Mouse (Mus musculus): ENCODE data around the gene Prtn3. TPM values are rescaled to one million over a fixed set of nuclear protein-coding genes. Genes with fewer than 3 reads are reported as not detected.

Gene Prtn3
- total and polyA plus RNA-seq, 2 experiments from 2014 or later: 0.74 TPM; not detected in 1

GRCm38 (mm10) chr10:79872862-79873261, 1.4 kb upstream of the Prtn3 start:
- no peak for TF ChIP-seq CTCF (IDR thresholded peaks at IDR 0.05; ENCODE audit: low read depth)
- TF ChIP-seq EP300 (IDR thresholded peaks at IDR 0.05; ENCODE audit: low read depth): no peak
- Histone ChIP-seq H3K27me3 (ENCODE audit: control insufficient read depth, insufficient read depth, low read length) (peaks cover 7% of the 10 kb centered on the region; the same call in 1 of the 2 replicates), H3K4me3 (ENCODE audit: low read depth, low read length) (no peak overlapping the region), H3K27ac (ENCODE audit: low read depth) (no peak overlapping the region), H3K36me3 (replicated peaks; ENCODE audit: control insufficient read depth, insufficient read depth, low read length) (no peaks in the 10 kb centered on the region), H3K4me2 (ENCODE audit: low read depth, low read length) (no peak overlapping the region), H3K9ac (replicated peaks; ENCODE audit: low read depth, low read length) (no peak overlapping the region), H3K4me1 (ENCODE audit: control insufficient read depth, insufficient read depth) (no peaks in the 10 kb centered on the region), H3K9me3 (replicated peaks; ENCODE audit: control insufficient read depth, low read length) (no peaks in the 10 kb centered on the region)
- ATAC-seq (ENCODE audit: insufficient read depth, low read depth) (no peak), DNase-seq (ENCODE audit: low spot score) (no peak)
- WGBS: 53% methylated on average over 3 of the region's 3 CpGs

GRCm38 (mm10) chr10:79873313-79873712, 963 bp upstream of the Prtn3 start:
- H3K27ac ChIP-seq (ENCODE audit: low read depth): no peak overlapping the region
- H3K36me3 ChIP-seq (replicated peaks; ENCODE audit: control insufficient read depth, insufficient read depth, low read length): no peaks in the 10 kb centered on the region
- no peak overlapping the region for H3K4me2 ChIP-seq (ENCODE audit: low read depth, low read length)
- H3K4me1 ChIP-seq (ENCODE audit: control insufficient read depth, insufficient read depth): no peaks in the 10 kb centered on the region
- ATAC-seq (ENCODE audit: insufficient read depth, low read depth): no peak
- H3K4me3 ChIP-seq (ENCODE audit: low read depth, low read length): no peak overlapping the region
- H3K9me3 ChIP-seq (replicated peaks; ENCODE audit: control insufficient read depth, low read length): no peaks in the 10 kb centered on the region
- DNase-seq (ENCODE audit: low spot score): no peak
- H3K27me3 ChIP-seq (ENCODE audit: control insufficient read depth, insufficient read depth, low read length): peaks cover 7% of the 10 kb centered on the region; the same call in 1 of the 2 replicates
- no peak overlapping the region for H3K9ac ChIP-seq (replicated peaks; ENCODE audit: low read depth, low read length)
- WGBS: 10% methylated on average over 6 of the region's 6 CpGs
- TF ChIP-seq CTCF (IDR thresholded peaks at IDR 0.05; ENCODE audit: low read depth) (no peak), EP300 (IDR thresholded peaks at IDR 0.05; ENCODE audit: low read depth) (no peak)

- peaks cover 7% of the 10 kb centered on the region; the same call in 1 of the 2 replicates for H3K27me3 ChIP-seq (ENCODE audit: control insufficient read depth, insufficient read depth, low read length)
- ATAC-seq (ENCODE audit: insufficient read depth, low read depth): no peak
- H3K4me3 ChIP-seq (ENCODE audit: low read depth, low read length): peak overlapping the region; percentile 59
- H3K9me3 ChIP-seq (replicated peaks; ENCODE audit: control insufficient read depth, low read length): no peaks in the 10 kb centered on the region
- 3% methylated on average over 26 of the region's 26 CpGs for WGBS
- peak overlapping the region; percentile 93 for H3K4me2 ChIP-seq (ENCODE audit: low read depth, low read length)
- no peaks in the 10 kb centered on the region for H3K4me1 ChIP-seq (ENCODE audit: control insufficient read depth, insufficient read depth)
- no peak for DNase-seq (ENCODE audit: low spot score)
- TF ChIP-seq CTCF (IDR thresholded peaks at IDR 0.05; ENCODE audit: low read depth) (no peak), EP300 (IDR thresholded peaks at IDR 0.05; ENCODE audit: low read depth) (no peak)
- no peaks in the 10 kb centered on the region for H3K36me3 ChIP-seq (replicated peaks; ENCODE audit: control insufficient read depth, insufficient read depth, low read length)
- peak overlapping the region; percentile 52 for H3K9ac ChIP-seq (replicated peaks; ENCODE audit: low read depth, low read length)
- H3K27ac ChIP-seq (ENCODE audit: low read depth): no peak overlapping the region
Observed at GRCm38 (mm10) chr10:79873715-79874289, 474 bp upstream of the Prtn3 start.

GRCm38 (mm10) chr10:79877174-79877573, 2.9 kb downstream of the Prtn3 start:
- Histone ChIP-seq H3K4me1 (ENCODE audit: control insufficient read depth, insufficient read depth) (0 out of 2 replicates have a peak, but pooled peaks cover 5% of the 10 kb centered on the region), H3K9me3 (replicated peaks; ENCODE audit: control insufficient read depth, low read length) (no peaks in the 10 kb centered on the region), H3K9ac (replicated peaks; ENCODE audit: low read depth, low read length) (no peak overlapping the region), H3K36me3 (replicated peaks; ENCODE audit: control insufficient read depth, insufficient read depth, low read length) (no peaks in the 10 kb centered on the region), H3K4me3 (ENCODE audit: low read depth, low read length) (no peak overlapping the region), H3K27me3 (ENCODE audit: control insufficient read depth, insufficient read depth, low read length) (peaks cover 7% of the 10 kb centered on the region; the same call in 1 of the 2 replicates), H3K27ac (ENCODE audit: low read depth) (no peak overlapping the region), H3K4me2 (ENCODE audit: low read depth, low read length) (no peak overlapping the region)
- TF ChIP-seq CTCF (IDR thresholded peaks at IDR 0.05; ENCODE audit: low read depth): no peak
- no peak for TF ChIP-seq EP300 (IDR thresholded peaks at IDR 0.05; ENCODE audit: low read depth)
- DNase-seq (ENCODE audit: low spot score): no peak
- no peak for ATAC-seq (ENCODE audit: insufficient read depth, low read depth)
- 59% methylated on average over 1 of the region's 1 CpGs for WGBS

- no peak for DNase-seq (ENCODE audit: low spot score)
- 51% methylated on average over 12 of the region's 12 CpGs for WGBS
- H3K36me3 ChIP-seq (replicated peaks; ENCODE audit: control insufficient read depth, insufficient read depth, low read length): no peaks in the 10 kb centered on the region
- TF ChIP-seq CTCF (IDR thresholded peaks at IDR 0.05; ENCODE audit: low read depth) (no peak), EP300 (IDR thresholded peaks at IDR 0.05; ENCODE audit: low read depth) (no peak)
- peaks cover 9% of the 10 kb centered on the region; the same call in 1 of the 2 replicates for H3K27me3 ChIP-seq (ENCODE audit: control insufficient read depth, insufficient read depth, low read length)
- no peaks in the 10 kb centered on the region for H3K9me3 ChIP-seq (replicated peaks; ENCODE audit: control insufficient read depth, low read length)
- ATAC-seq (ENCODE audit: insufficient read depth, low read depth): no peak
- 0 out of 2 replicates have a peak, but pooled peaks cover 8% of the 10 kb centered on the region for H3K4me1 ChIP-seq (ENCODE audit: control insufficient read depth, insufficient read depth)
- no peak overlapping the region for H3K27ac ChIP-seq (ENCODE audit: low read depth)
- H3K9ac ChIP-seq (replicated peaks; ENCODE audit: low read depth, low read length): no peak overlapping the region
- no peak overlapping the region for H3K4me3 ChIP-seq (ENCODE audit: low read depth, low read length)
- no peak overlapping the region; the same call in 1 of the 2 replicates for H3K4me2 ChIP-seq (ENCODE audit: low read depth, low read length)
Observed at GRCm38 (mm10) chr10:79877757-79878156, 3.5 kb downstream of the Prtn3 start.

- DNase-seq (ENCODE audit: low spot score): no peak
- Histone ChIP-seq H3K9ac (replicated peaks; ENCODE audit: low read depth, low read length) (no peak overlapping the region), H3K27me3 (ENCODE audit: control insufficient read depth, insufficient read depth, low read length) (peaks cover 10% of the 10 kb centered on the region; the same call in 1 of the 2 replicates), H3K4me3 (ENCODE audit: low read depth, low read length) (no peak overlapping the region), H3K27ac (ENCODE audit: low read depth) (no peak overlapping the region), H3K9me3 (replicated peaks; ENCODE audit: control insufficient read depth, low read length) (no peaks in the 10 kb centered on the region), H3K4me2 (ENCODE audit: low read depth, low read length) (no peak overlapping the region), H3K4me1 (ENCODE audit: control insufficient read depth, insufficient read depth) (0 out of 2 replicates have a peak, but pooled peaks cover 11% of the 10 kb centered on the region), H3K36me3 (replicated peaks; ENCODE audit: control insufficient read depth, insufficient read depth, low read length) (no peaks in the 10 kb centered on the region)
- no peak for ATAC-seq (ENCODE audit: insufficient read depth, low read depth)
- WGBS: 30% methylated on average over 3 of the region's 3 CpGs
- TF ChIP-seq CTCF (IDR thresholded peaks at IDR 0.05; ENCODE audit: low read depth) (no peak), EP300 (IDR thresholded peaks at IDR 0.05; ENCODE audit: low read depth) (no peak)
Observed at GRCm38 (mm10) chr10:79879527-79879926, 5.3 kb downstream of the Prtn3 start.
